Mouse (Mus musculus) adrenal gland, adult 18-20 months (tissue): ENCODE results near the gene Ccdc186. TPM values are rescaled to one million over a fixed set of nuclear protein-coding genes. Genes with fewer than 3 reads are reported as not detected.
"Not testable (repeated sequence)": the region's sequence is repeated elsewhere in the genome, so short reads cannot be mapped to it uniquely, and the experiment has no call there.

Experiments
- DNase-seq, 2 experiments: peaks; one replicate each; pipeline ENCODE4 v3.0.0; 2021 to 2022; ENCODE audit warnings: low spot score in 2 of 2
- total RNA-seq, 2 experiments: library from RNA; stranded (reverse); gene quantifications; 1 replicate in 1 of 2; 2 replicates in 1 of 2; pipeline ENCODE4 v1.2.3; 2021

Gene Ccdc186
- total RNA-seq, 2 experiments from 2014 or later, result 28.7 to 30.8 TPM

- DNase-seq, result no peak
Measured at GRCm38 (mm10) chr19:56802352-56802746, 19.6 kb downstream of the Ccdc186 start.

DNA sequence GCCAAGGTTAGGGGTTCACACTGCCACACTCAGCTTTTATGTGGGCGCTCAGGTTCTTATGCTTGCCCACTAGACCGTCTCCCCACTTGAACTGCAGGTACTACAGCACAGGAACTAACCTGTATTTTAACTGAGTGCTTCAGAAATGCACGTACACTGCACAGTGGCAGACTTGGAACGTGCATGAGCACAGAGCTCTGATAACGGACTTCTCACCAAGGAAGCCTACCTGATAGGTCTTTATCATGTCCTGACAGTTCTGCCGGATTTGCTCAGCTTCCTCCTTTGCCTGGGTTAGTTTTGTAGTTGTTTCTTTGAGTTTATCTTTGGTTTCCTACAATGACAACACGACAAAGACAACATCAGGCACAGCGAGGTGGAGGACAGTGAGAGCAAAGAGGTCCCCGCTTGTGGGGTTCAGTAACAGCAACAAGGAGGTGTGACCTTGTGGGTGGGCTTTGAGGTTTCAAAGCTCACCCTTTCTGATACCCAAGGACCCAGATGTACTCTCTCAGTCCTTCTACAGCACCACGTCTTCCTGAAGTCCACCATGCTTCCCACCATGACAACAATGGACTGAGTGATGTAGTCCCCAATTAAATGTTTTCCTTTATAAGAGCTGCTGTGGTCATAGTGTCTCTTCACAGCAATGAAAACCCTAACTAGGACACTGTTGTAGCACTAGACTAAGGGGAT, 20.2 kb downstream of the Ccdc186 start:
- DNase-seq, result no peak

DNA sequence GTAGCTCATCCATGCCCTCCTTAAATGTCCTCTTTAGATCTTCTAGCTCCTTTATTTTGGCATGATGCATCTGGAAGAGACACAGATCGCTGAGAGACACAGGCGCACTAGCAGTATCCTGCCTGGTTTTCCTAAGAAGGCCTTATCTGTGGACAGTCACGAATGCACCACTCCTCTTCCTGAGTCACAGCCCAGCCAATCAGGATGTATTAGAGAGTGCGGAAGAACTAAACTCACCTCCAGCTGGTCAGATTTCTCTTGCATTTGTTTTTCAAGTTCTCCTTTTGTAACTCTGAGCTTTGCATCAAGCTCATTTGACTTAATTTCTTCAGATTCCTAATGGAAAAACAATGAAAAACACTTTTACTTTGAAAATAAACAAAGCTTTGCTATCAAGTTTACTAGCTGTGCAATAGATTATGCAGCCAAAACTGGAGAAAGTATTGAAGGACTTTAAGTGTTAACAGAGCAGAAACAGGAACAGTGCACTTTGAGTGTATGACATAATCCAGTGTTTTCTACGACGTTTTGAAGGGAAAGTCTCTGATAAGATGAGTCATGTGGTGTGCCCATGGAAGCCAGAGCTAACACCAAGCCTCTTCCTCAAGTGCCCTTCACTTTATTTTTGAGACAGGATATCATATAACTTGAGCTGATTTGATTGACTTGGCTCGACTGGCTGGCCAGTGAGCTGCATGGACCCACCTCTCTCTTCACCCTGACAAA, 20.9 kb downstream of the Ccdc186 start:
- no peak for DNase-seq

GRCm38 (mm10) chr19:56800226-56800625, 21.8 kb downstream of the Ccdc186 start:
- no peak for DNase-seq

DNA sequence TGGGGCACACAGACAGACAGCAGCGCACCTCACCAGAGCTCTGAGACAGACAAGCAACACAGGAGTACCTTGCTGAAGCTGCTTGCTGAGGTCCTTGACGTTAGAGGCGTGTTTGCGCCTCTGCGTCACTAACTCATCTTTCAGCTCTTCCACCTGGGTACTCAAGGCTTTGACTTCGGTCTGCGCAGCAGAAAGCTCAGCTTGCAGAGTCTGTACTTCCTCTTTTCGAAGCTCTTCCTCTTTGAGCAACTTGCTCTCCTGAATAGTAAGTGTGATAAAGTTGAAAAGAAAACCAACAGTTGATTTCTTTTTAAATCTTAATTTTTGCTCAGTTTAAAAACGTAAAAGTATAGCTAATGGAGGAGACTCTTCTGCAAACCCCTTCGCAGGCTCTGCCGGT, 24.6 kb downstream of the Ccdc186 start:
- DNase-seq, result no peak

- DNase-seq, result no peak
Measured at GRCm38 (mm10) chr19:56788952-56789351, 33.0 kb downstream of the Ccdc186 start.

- DNase-seq, result no peak
Measured at GRCm38 (mm10) chr19:56787911-56788310, 34.1 kb downstream of the Ccdc186 start.

DNA sequence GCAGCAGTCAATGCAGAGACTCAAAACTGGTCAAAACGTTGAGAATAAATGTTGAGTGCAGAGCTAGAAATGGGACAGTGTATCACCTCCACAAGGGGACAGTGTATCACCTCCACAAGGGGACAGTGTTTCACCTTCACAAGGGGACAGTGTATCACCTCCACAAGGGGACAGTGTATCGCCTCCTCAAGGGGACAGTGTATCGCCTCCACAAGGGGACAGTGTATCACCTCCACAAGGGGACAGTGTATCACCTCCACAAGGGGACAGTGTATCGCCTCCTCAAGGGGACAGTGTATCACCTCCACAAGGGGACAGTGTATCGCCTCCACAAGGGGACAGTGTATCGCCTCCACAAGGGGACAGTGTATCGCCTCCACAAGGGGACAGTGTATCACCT, 43.5 kb downstream of the Ccdc186 start:
- DNase-seq, result not testable (repeated sequence)

- DNase-seq, result peak in 1 of 2 experiments; percentile 18
Measured at GRCm38 (mm10) chr19:56776719-56777382, 45.1 kb downstream of the Ccdc186 start.

- DNase-seq, result no peak
Measured at GRCm38 (mm10) chr19:56775893-56776718, 45.9 kb downstream of the Ccdc186 start.

- DNase-seq, result no peak
Measured at GRCm38 (mm10) chr19:56774971-56775892, 46.8 kb downstream of the Ccdc186 start.

DNA sequence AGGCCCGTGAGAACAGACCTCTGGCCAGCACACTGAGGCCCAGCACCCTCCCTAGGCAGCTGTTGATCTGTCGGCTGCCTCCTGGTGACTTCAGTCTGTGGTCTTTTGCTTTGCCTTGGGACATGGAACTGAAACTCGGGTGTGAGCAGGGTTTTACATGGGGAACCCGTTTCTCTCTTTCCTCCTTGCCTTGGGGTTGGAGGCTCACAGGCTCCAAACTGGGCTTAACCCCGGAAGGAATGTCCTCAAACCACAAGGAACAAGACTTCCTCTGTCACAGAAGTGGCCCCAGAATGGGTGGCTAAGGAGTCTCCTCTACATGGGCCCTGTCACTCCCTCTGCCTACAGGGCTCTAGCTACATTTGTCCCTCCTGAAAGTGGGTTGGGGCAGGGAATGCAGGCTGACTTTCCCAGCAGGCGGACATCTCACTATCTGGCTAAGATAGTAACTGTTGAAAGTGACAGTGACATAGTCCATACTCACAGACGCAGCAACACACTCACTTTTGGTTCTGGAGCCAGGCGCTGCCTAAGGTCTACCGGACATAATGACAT, 47.5 kb downstream of the Ccdc186 start:
- DNase-seq, result no peak

DNA sequence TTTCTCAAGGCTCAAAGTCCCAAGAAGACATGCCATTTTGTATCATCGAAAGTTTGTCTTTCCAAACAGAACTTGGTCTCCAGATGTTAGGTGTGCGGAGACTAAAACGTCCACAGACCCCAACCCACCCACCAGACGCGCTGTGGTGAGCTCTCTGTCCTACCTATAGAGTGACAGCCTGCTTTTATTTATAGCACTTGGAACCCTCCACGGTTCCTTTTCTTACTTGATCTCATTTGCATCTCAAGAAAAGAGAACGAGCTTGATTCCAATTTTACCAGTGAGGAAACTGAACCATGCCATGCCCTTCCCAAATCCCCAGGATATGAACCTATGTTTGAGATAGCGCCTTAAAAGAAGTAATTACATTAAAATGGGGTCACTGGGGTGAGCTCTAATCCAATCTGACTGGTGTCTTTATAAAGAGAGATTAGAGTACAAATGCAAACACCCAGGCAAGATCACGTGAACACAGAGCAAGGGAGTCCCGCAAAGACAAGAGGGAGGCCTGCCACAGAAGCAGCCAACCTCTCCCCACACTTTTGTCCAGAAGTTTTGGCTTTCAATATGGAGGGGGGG, 48.5 kb downstream of the Ccdc186 start:
- no peak for DNase-seq

DNA sequence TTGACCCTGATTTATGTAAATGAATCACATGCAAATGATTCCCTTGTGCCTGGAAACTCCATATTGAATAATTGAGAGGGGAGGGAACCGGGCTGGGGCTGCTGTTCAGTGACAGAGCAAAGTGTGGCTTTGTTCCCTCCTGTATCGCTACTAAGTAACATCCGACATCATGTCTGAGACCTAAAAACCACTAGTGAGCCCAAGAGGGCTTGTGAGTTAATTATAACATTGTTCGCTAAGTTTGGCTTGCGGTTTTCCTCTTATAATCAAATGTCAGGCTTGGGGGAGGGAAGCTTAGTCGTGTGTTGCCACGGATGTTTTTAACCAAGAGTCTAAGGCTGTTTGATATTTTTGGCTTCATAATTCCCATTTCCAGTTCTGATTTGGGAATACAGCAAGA, 49.8 kb downstream of the Ccdc186 start:
- no peak for DNase-seq

GRCm38 (mm10) chr19:56769024-56769423, 53.0 kb downstream of the Ccdc186 start:
- no peak for DNase-seq

DNA sequence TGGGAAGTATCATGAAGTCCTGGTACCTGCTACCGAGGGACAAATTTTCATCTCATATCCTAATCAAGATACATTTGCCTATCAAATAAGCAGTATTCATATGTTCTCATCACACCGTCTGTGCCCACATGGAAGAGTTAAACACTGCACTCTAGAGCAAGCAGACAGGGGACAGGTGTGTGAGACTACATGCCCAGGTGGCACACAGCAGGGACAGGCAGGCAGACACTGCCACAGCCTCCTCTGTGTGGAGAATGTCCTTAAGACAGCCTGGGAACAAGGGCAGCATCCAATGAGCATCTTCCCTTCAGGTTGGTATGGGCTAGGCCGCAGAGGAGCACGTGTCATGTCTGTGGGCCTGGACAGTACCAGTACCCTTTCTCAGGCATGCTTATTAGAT, 59.3 kb downstream of the Ccdc186 start:
- no peak for DNase-seq

DNA sequence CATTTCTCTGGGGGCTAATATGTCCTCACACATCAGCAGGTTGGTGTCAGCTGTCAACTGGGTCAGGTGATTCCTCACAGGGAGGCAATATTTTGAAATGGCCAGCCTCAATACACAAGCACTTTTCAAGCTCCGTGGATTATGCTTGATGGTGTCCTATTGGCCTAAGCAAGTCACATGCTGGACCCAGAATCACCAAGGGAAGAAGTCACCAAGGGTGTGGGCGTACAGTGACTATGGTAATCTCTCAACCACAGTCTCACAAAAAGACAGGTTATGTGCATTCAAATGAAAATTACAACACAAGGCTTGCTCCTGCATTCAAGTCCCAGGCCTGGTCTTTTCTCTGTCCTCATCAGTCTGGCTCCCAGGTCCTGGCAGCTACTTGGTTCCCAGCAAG, 60.3 kb downstream of the Ccdc186 start:
- no peak for DNase-seq

GRCm38 (mm10) chr19:56761096-56761495, 60.9 kb downstream of the Ccdc186 start:
- no peak for DNase-seq

DNA sequence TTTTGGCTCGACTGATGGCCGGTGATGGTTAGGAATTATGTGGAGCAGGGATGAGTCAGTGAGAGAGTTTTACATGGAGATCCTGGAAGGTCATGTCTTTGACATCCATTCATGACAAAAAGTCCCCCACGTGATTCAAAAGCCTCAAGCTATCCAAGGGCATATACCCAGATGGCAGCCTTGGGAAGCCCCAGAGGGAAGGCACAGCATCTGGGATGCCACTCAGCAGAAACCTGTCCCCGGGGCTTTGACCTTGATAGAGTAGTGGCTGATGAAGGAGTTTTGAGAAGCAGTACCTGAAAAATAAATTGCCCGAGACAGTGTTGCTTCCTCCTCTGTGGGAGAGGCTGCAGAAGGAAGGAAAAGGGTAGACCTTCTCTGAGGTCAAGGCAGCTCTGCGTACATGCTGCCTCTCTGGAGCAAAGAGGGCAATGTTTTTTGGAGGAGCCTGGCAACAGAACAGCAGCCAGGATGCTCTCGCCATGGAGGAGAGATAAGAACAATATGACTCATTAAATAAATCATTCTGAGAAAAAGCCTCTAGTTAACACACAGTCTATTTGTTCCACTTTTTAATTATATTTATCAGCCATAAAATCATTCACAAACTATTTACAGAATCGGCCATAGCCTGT, 61.6 kb downstream of the Ccdc186 start:
- DNase-seq, result peak in 1 of 2 experiments; percentile 47
